ENCODE assay signal across 8 mouse cellular contexts in genomic region chr9:9238438-9239391, GRCm38 (mm10). TPM values are rescaled to one million over a fixed set of nuclear protein-coding genes. Genes with fewer than 3 reads are reported as not detected.
DNase-seq lines count a peak whose midpoint lies in the region; ATAC-seq lines count a peak whose summit lies in the region.

Arhgap42 (minus strand) TSS chr9:9239101.

- peaks cover 12% of the 10 kb centered on the region; the same call in 1 of the 2 replicates for H3K4me1 ChIP-seq in hindbrain, embryonic 12.5 days
- H3K4me1 ChIP-seq in lung, embryonic 16.5 days (replicated peaks; ENCODE audit: control insufficient read depth, insufficient read depth, low read length), result peaks cover 8% of the 10 kb centered on the region; the same call in 1 of the 2 replicates

- H3K36me3 ChIP-seq in hindbrain, embryonic 12.5 days, result no peaks in the 10 kb centered on the region
- no peaks in the 10 kb centered on the region for H3K36me3 ChIP-seq in lung, embryonic 16.5 days (ENCODE audit: control insufficient read depth, insufficient read depth, low read length)

- ATAC-seq in hindbrain, embryonic 12.5 days (ENCODE audit: low FRiP score), result peak; percentile 91
- ATAC-seq in lung, embryonic 16.5 days (ENCODE audit: low read depth), result peak; percentile 95

- peak within 1 kb of the TSS; percentile 79 for H3K4me3 ChIP-seq in hindbrain, embryonic 12.5 days
- H3K4me3 ChIP-seq in lung, embryonic 16.5 days (ENCODE audit: low read length), result peak within 1 kb of the TSS; percentile 96

- peak within 1 kb of the TSS; percentile 86 for H3K27ac ChIP-seq in hindbrain, embryonic 12.5 days
- H3K27ac ChIP-seq in lung, embryonic 16.5 days (ENCODE audit: low read length), result peak within 1 kb of the TSS; percentile 96

- H3K9ac ChIP-seq in hindbrain, embryonic 12.5 days, result peak within 1 kb of the TSS; percentile 85
- peak within 1 kb of the TSS; percentile 96 for H3K9ac ChIP-seq in lung, embryonic 16.5 days (ENCODE audit: low read length)

- H3K9me3 ChIP-seq in hindbrain, embryonic 12.5 days (replicated peaks), result no peaks in the 10 kb centered on the region
- H3K9me3 ChIP-seq in lung, embryonic 16.5 days (ENCODE audit: control insufficient read depth, low read length), result no peaks in the 10 kb centered on the region

- 0 out of 2 replicates have a peak, but pooled peaks cover 3% of the 10 kb centered on the region for H3K27me3 ChIP-seq in hindbrain, embryonic 12.5 days
- no peaks in the 10 kb centered on the region for H3K27me3 ChIP-seq in lung, embryonic 16.5 days (ENCODE audit: control insufficient read depth, insufficient read depth, low read depth, low read length)

- peak; percentile 88 to 95 for DNase-seq in adrenal gland, adult (ENCODE audit: inconsistent age in 2 of 2, low spot score in 1 of 2)
- peak; percentile 16 to 25 for DNase-seq in cerebellum, postnatal 36 days
- DNase-seq in frontal cortex, postnatal 36 days (ENCODE audit: low spot score in 2 of 2), result peak; percentile 52 to 60
- peak; percentile 34 to 56 for DNase-seq in layer of hippocampus, postnatal 14 days (ENCODE audit: low spot score in 2 of 2)
- peak; percentile 40 for DNase-seq in retina, postnatal 7 days (ENCODE audit: low read depth, low spot score)
- peak; percentile 85 for DNase-seq in yolk sac, embryonic 10.5 days (ENCODE audit: low spot score)

- under 1% methylated on average over 67 of the region's 78 CpGs for WGBS in hindbrain, embryonic 12.5 days
- under 1% methylated on average over 71 of the region's 78 CpGs for WGBS in lung, embryonic 16.5 days

- H3K4me2 ChIP-seq in hindbrain, embryonic 12.5 days (replicated peaks), result peak within 1 kb of the TSS; percentile 72
- H3K4me2 ChIP-seq in lung, embryonic 16.5 days (ENCODE audit: low read depth, low read length), result peak within 1 kb of the TSS; percentile 62

RNA-seq across cellular contexts. Expression of gene Arhgap42, which starts in this region (rescaled TPM):
- polyA plus RNA-seq in hindbrain, embryonic 12.5 days (2016; fragmentation: Nextera tagmentation; extraction: Ambion mirVana), result 27.7 and 28.3 TPM in 2 replicates
- total RNA-seq in layer of hippocampus, postnatal 14 days (2021), result 10 to 100 TPM in 1 of 2 experiments, 1 to 10 TPM in 1; 8.5 to 11.7 TPM
- polyA plus RNA-seq in lung, embryonic 16.5 days (2015; fragmentation: Nextera tagmentation; extraction: Ambion mirVana), result 40.5 and 43.9 TPM in 2 replicates

Comparison
In these comparisons a context has a peak if more than half of its experiments do, and no peak if none do; other contexts are left out.
1. Peak in every context shown above with its lines: DNase-seq, ATAC-seq, H3K4me3 ChIP-seq and H3K27ac ChIP-seq.
2. DNase-seq: peak in every context shown above with its lines; median percentile 92 in adrenal gland, adult; 85 in yolk sac, embryonic 10.5 days; 56 in frontal cortex, postnatal 36 days; 45 in layer of hippocampus, postnatal 14 days; 40 in retina, postnatal 7 days; 20 in cerebellum, postnatal 36 days.